Mouse (Mus musculus): ENCODE measurements around the gene Bcl2l1. TPM values are rescaled to one million over a fixed set of nuclear protein-coding genes. Genes with fewer than 3 reads are reported as not detected.

The Bcl2l1 gene
- total and polyA plus RNA-seq, 3 experiments: 21.3 to 80.3 (median 34.5) TPM

DNA sequence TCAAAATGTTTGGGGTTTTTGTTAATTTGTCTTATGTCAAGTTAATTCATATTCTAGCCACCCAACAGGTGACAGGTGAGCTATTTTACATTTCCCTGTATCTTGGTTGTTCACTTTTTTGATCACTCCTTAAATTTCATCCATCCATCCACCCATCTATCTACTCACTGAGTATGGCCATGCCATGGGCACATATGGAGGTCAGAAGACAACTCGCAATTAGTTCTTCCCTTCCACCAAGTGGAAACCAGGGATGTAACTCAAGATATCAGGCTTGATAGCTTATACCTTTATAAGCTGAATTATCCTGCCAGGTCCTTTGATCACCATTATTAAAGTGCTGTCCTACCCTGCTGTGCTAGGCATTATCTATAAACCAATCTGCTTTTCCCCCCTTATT, 7.8 kb downstream of the Bcl2l1 start:
- in situ Hi-C loops (cut with MboI; ENCODE audit: low pct_ligation_motif_present, low pct_unique_long_range_greater_than_20kb, low sequenced_read_pairs) (no loop called here), dilution Hi-C loops (cut with MboI; ENCODE audit: extremely low pct_ligation_motif_present, extremely low pct_unique_long_range_greater_than_20kb, low sequenced_read_pairs) (no loop called here)
- Histone ChIP-seq H3K9me3 (replicated peaks; ENCODE audit: low read length) (peaks cover 11% of the 10 kb centered on the region), H3K79me2 (replicated peaks; ENCODE audit: control insufficient read depth, extremely low read depth, insufficient read depth, poor library complexity, severe bottlenecking) (peaks cover 93% of the 10 kb centered on the region), H3K4me3 (replicated peaks in 1 of 3; ENCODE audit: low read depth in 2 of 3, low read length in 2 of 3, poor library complexity in 1 of 3) (no peak overlapping the region), H3K4me1 (ENCODE audit: control insufficient read depth in 1 of 2, insufficient read depth in 2 of 2) (peaks cover 26 to 81% of the 10 kb centered on the region in 2 experiments), H3K27ac (ENCODE audit: insufficient read depth, low read depth) (peak overlapping the region; percentile 48; the same call in 1 of the 2 replicates), H3K36me3 (replicated peaks in 1 of 2; ENCODE audit: control insufficient read depth in 1 of 2, insufficient read depth in 1 of 2, low read length in 1 of 2) (peaks cover 43 to 52% of the 10 kb centered on the region in 2 experiments), H3K4me2 (ENCODE audit: insufficient read depth, low read depth, poor library complexity, severe bottlenecking) (peak overlapping the region; percentile 99), H3K27me3 (replicated peaks) (no peaks in the 10 kb centered on the region), H3K9ac (ENCODE audit: insufficient read depth, low read depth) (peak overlapping the region; percentile 43; the same call in 1 of the 2 replicates)
- DNase-seq (ENCODE audit: extremely low read depth): no peak
- TF ChIP-seq MAX (IDR thresholded peaks at IDR 0.05; ENCODE audit: low read length) (no peak), MEF2A (IDR thresholded peaks at IDR 0.05; ENCODE audit: borderline replicate concordance, low read depth, low read length) (no peak), UBTF (IDR thresholded peaks at IDR 0.05; ENCODE audit: low read depth, low read length) (no peak), SIN3A (IDR thresholded peaks at IDR 0.05; ENCODE audit: low read length) (no peak), E2F4 (IDR thresholded peaks at IDR 0.05; ENCODE audit: insufficient replicate concordance, low read depth, low read length) (no peak), GABPA (IDR thresholded peaks at IDR 0.05; ENCODE audit: insufficient replicate concordance, low read depth, low read length) (no peak), RCOR1 (conservative IDR thresholded peaks at IDR 0.05; ENCODE audit: low read depth, low read length) (no peak), IRF4 (IDR thresholded peaks at IDR 0.05; ENCODE audit: low read depth, low read length) (no peak), USF2 (conservative IDR thresholded peaks at IDR 0.05; ENCODE audit: low read depth, low read length) (no peak), TBP (conservative IDR thresholded peaks at IDR 0.05; ENCODE audit: low read depth, low read length) (no peak), CHD1 (IDR thresholded peaks at IDR 0.05; ENCODE audit: low read depth, low read length) (no peak), KAT2A (IDR thresholded peaks at IDR 0.05; ENCODE audit: insufficient replicate concordance, low read length) (no peak), HCFC1 (IDR thresholded peaks at IDR 0.05; ENCODE audit: low read depth, low read length) (no peak), MXI1 (IDR thresholded peaks at IDR 0.05; ENCODE audit: low read depth, low read length) (no peak), MYC (IDR thresholded peaks at IDR 0.05; ENCODE audit: low read depth, low read length) (no peak), ZMIZ1 (IDR thresholded peaks at IDR 0.05; ENCODE audit: low read depth, low read length) (no peak), NRF1 (IDR thresholded peaks at IDR 0.05; ENCODE audit: low read depth, low read length) (no peak), ETS1 (conservative IDR thresholded peaks at IDR 0.05; ENCODE audit: low read depth, low read length) (no peak), PAX5 (IDR thresholded peaks at IDR 0.05; ENCODE audit: low read length) (no peak), RAD21 (IDR thresholded peaks at IDR 0.05; ENCODE audit: low read depth, low read length) (no peak)

DNA sequence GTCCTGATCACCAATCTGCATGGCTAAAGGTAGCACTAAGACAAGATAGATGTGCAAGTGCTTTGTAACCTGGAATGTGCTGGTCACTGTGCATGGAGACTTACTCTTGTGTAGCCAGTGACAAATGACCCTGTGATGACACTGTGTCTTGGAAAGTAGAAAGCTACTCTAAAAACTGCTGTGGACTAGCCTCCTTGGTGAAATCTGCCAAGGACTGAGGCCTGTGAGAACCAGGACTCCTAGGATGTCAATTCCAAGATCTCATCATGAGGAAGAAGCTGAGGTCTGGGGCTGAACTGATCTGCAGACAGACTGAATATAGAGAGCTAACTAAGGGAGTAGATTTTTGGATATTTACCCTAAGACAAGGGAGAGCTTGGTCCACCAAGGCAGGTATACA, 10.0 kb downstream of the Bcl2l1 start:
- no peak overlapping the region; the same call in 1 of the 2 replicates for H3K9ac ChIP-seq (ENCODE audit: insufficient read depth, low read depth)
- no peaks in the 10 kb centered on the region for H3K27me3 ChIP-seq (replicated peaks)
- H3K4me3 ChIP-seq (replicated peaks in 1 of 3; ENCODE audit: low read depth in 2 of 3, low read length in 2 of 3, poor library complexity in 1 of 3): no peak overlapping the region
- H3K4me2 ChIP-seq (ENCODE audit: insufficient read depth, low read depth, poor library complexity, severe bottlenecking): no peak overlapping the region
- H3K36me3 ChIP-seq (replicated peaks in 1 of 2; ENCODE audit: control insufficient read depth in 1 of 2, insufficient read depth in 1 of 2, low read length in 1 of 2): peaks cover 49 to 64% of the 10 kb centered on the region in 2 experiments
- H3K79me2 ChIP-seq (replicated peaks; ENCODE audit: control insufficient read depth, extremely low read depth, insufficient read depth, poor library complexity, severe bottlenecking): peaks cover 93% of the 10 kb centered on the region
- dilution Hi-C loops (cut with MboI; ENCODE audit: extremely low pct_ligation_motif_present, extremely low pct_unique_long_range_greater_than_20kb, low sequenced_read_pairs) (no loop called here), in situ Hi-C loops (cut with MboI; ENCODE audit: low pct_ligation_motif_present, low pct_unique_long_range_greater_than_20kb, low sequenced_read_pairs) (no loop called here)
- peak overlapping the region; percentile 14; the same call in 1 of the 2 replicates for H3K27ac ChIP-seq (ENCODE audit: insufficient read depth, low read depth)
- H3K9me3 ChIP-seq (replicated peaks; ENCODE audit: low read length): peaks cover 11% of the 10 kb centered on the region
- TF ChIP-seq PAX5 (IDR thresholded peaks at IDR 0.05; ENCODE audit: low read length) (no peak), BHLHE40 (IDR thresholded peaks at IDR 0.05; ENCODE audit: low read depth, low read length) (no peak), POLR2AphosphoS2 (IDR thresholded peaks at IDR 0.05; ENCODE audit: low read depth, low read length) (no peak), JUND (conservative IDR thresholded peaks at IDR 0.05; ENCODE audit: low read depth, low read length) (no peak), TCF12 (IDR thresholded peaks at IDR 0.05; ENCODE audit: low read depth, low read length) (no peak), UBTF (IDR thresholded peaks at IDR 0.05; ENCODE audit: low read depth, low read length) (no peak), SIN3A (IDR thresholded peaks at IDR 0.05; ENCODE audit: low read length) (no peak), MAFK (IDR thresholded peaks at IDR 0.05; ENCODE audit: insufficient replicate concordance, low read length) (no peak), MAZ (IDR thresholded peaks at IDR 0.05; ENCODE audit: low read depth, low read length) (no peak), ZKSCAN1 (IDR thresholded peaks at IDR 0.05; ENCODE audit: borderline replicate concordance, low read depth, low read length) (no peak)
- peaks cover 41 to 81% of the 10 kb centered on the region in 2 experiments for H3K4me1 ChIP-seq (ENCODE audit: control insufficient read depth in 1 of 2, insufficient read depth in 2 of 2)
- no peak for DNase-seq (ENCODE audit: extremely low read depth)

Measured in CH12.LX (cell line).